In genomic region chr8:4676586-4676985, GRCm38 (mm10) we compare ENCODE assay signal across 8 mouse cellular contexts.
A peak's percentile ranks its signal among the peaks of the same experiment; 100 is the strongest.
DNase-seq lines count a peak whose midpoint lies in the region; ATAC-seq and TF ChIP-seq lines count a peak whose summit lies in the region.

No protein-coding gene starts in this region.

- no peaks in the 10 kb centered on the region for H3K36me3 ChIP-seq in lung, embryonic 14.5 days (ENCODE audit: insufficient read depth)
- no peaks in the 10 kb centered on the region; the same call in 1 of the 2 replicates for H3K36me3 ChIP-seq in embryonic facial prominence, embryonic 10.5 days (replicated peaks)
- H3K36me3 ChIP-seq in intestine, embryonic 14.5 days (ENCODE audit: control insufficient read depth, insufficient read depth, low read length) = no peaks in the 10 kb centered on the region
- no peaks in the 10 kb centered on the region for H3K36me3 ChIP-seq in midbrain, postnatal 0 days (ENCODE audit: insufficient read depth, low read length)

- no peak for ATAC-seq in CD4-positive, CD25-positive, alpha-beta regulatory T cell, adult 4 months
- no peak for ATAC-seq in lung, embryonic 14.5 days (ENCODE audit: insufficient read depth)
- ATAC-seq in intestine, embryonic 14.5 days (replicated peaks; ENCODE audit: low FRiP score, low TSS enrichment, low read depth) = no peak
- no peak for ATAC-seq in midbrain, postnatal 0 days (ENCODE audit: low FRiP score)
- ATAC-seq in monocyte, adult 5-6 weeks (replicated peaks; ENCODE audit: insufficient number of reproducible peaks, low FRiP score, low TSS enrichment, poor library complexity, severe bottlenecking) = no peak

- H3K4me2 ChIP-seq in lung, embryonic 14.5 days = peak overlapping the region; percentile 67
- peak overlapping the region; percentile 50 for H3K4me2 ChIP-seq in intestine, embryonic 14.5 days (ENCODE audit: low read length)
- peak overlapping the region; percentile 56 for H3K4me2 ChIP-seq in midbrain, postnatal 0 days (ENCODE audit: low read depth, low read length, poor library complexity, severe bottlenecking)

- peak overlapping the region; percentile 97 for H3K27ac ChIP-seq in lung, embryonic 14.5 days (ENCODE audit: low read depth)
- no peak overlapping the region; the same call in 1 of the 2 replicates for H3K27ac ChIP-seq in embryonic facial prominence, embryonic 10.5 days (replicated peaks)
- H3K27ac ChIP-seq in intestine, embryonic 14.5 days (ENCODE audit: low read depth) = peak overlapping the region; percentile 98; the same call in 1 of the 2 replicates
- H3K27ac ChIP-seq in midbrain, postnatal 0 days (ENCODE audit: low read depth, low read length) = peak overlapping the region; percentile 91

- no peak overlapping the region for H3K9ac ChIP-seq in lung, embryonic 14.5 days
- H3K9ac ChIP-seq in intestine, embryonic 14.5 days (ENCODE audit: low read length) = no peak overlapping the region
- 0 out of 2 replicates have a peak overlapping the region, but pooled peaks have one; percentile 64 for H3K9ac ChIP-seq in midbrain, postnatal 0 days (replicated peaks; ENCODE audit: low read length, poor library complexity, severe bottlenecking)

- H3K4me3 ChIP-seq in lung, embryonic 14.5 days (ENCODE audit: low read depth, low read length) = peak overlapping the region; percentile 64
- H3K4me3 ChIP-seq in embryonic facial prominence, embryonic 10.5 days = peak overlapping the region; percentile 74
- H3K4me3 ChIP-seq in intestine, embryonic 14.5 days (ENCODE audit: low read depth, low read length) = peak overlapping the region; percentile 66
- H3K4me3 ChIP-seq in midbrain, postnatal 0 days (ENCODE audit: low read depth, low read length) = peak overlapping the region; percentile 47

- 87% methylated on average over 7 of the region's 7 CpGs for WGBS in lung, embryonic 14.5 days
- WGBS in embryonic facial prominence, embryonic 10.5 days = 91% methylated on average over 7 of the region's 7 CpGs
- WGBS in intestine, embryonic 14.5 days = 88% methylated on average over 7 of the region's 7 CpGs
- 93% methylated on average over 7 of the region's 7 CpGs for WGBS in midbrain, postnatal 0 days

- H3K4me1 ChIP-seq in lung, embryonic 14.5 days (ENCODE audit: insufficient read depth) = no peaks in the 10 kb centered on the region
- H3K4me1 ChIP-seq in embryonic facial prominence, embryonic 10.5 days = peaks cover 3% of the 10 kb centered on the region; the same call in 1 of the 2 replicates
- no peaks in the 10 kb centered on the region for H3K4me1 ChIP-seq in intestine, embryonic 14.5 days (replicated peaks; ENCODE audit: control insufficient read depth, insufficient read depth, low read length)
- peaks cover 3% of the 10 kb centered on the region; the same call in 1 of the 2 replicates for H3K4me1 ChIP-seq in midbrain, postnatal 0 days (ENCODE audit: insufficient read depth, low read length)

- H3K27me3 ChIP-seq in lung, embryonic 14.5 days (ENCODE audit: insufficient read depth, low read length) = no peaks in the 10 kb centered on the region
- no peaks in the 10 kb centered on the region for H3K27me3 ChIP-seq in embryonic facial prominence, embryonic 10.5 days (replicated peaks; ENCODE audit: low read depth, poor library complexity, severe bottlenecking)
- H3K27me3 ChIP-seq in intestine, embryonic 14.5 days (replicated peaks; ENCODE audit: control insufficient read depth, insufficient read depth, low read length) = no peaks in the 10 kb centered on the region
- H3K27me3 ChIP-seq in midbrain, postnatal 0 days (ENCODE audit: insufficient read depth, low read length) = no peaks in the 10 kb centered on the region

- no peaks in the 10 kb centered on the region for H3K9me3 ChIP-seq in lung, embryonic 14.5 days (ENCODE audit: low read depth, low read length)
- peaks cover 24% of the 10 kb centered on the region; the same call in 1 of the 2 replicates for H3K9me3 ChIP-seq in embryonic facial prominence, embryonic 10.5 days
- H3K9me3 ChIP-seq in intestine, embryonic 14.5 days (ENCODE audit: control insufficient read depth, low read length) = peaks cover 3% of the 10 kb centered on the region; the same call in 1 of the 2 replicates
- H3K9me3 ChIP-seq in midbrain, postnatal 0 days (ENCODE audit: low read length) = 0 out of 2 replicates have a peak, but pooled peaks cover 4% of the 10 kb centered on the region

- peak; percentile 22 for DNase-seq in CD4-positive, CD25-positive, alpha-beta regulatory T cell, adult 2 months (ENCODE audit: low read depth, low spot score)
- DNase-seq in lung, embryonic 14.5 days = peak; percentile 1
- DNase-seq in lung, postnatal 25 days (ENCODE audit: low spot score) = no peak
- peak; percentile 12 for DNase-seq in embryonic facial prominence, embryonic 10.5 days (ENCODE audit: low spot score)
- DNase-seq in intestine, embryonic 14.5 days (ENCODE audit: low spot score) = no peak
- DNase-seq in midbrain, postnatal 0 days (ENCODE audit: low spot score) = peak; percentile 4

- TF ChIP-seq CTCF in lung, embryonic 14.5 days (IDR thresholded peaks at IDR 0.05; ENCODE audit: low read depth) = no peak
- no peak for TF ChIP-seq CTCF in midbrain, postnatal 0 days (IDR thresholded peaks at IDR 0.05)

Comparison
In these comparisons a context has a peak if more than half of its experiments do, and no peak if none do; other contexts are left out.
1. DNase-seq: peak in CD4-positive, CD25-positive, alpha-beta regulatory T cell, adult 2 months (single experiment), lung, embryonic 14.5 days (single experiment), embryonic facial prominence, embryonic 10.5 days (single experiment) and midbrain, postnatal 0 days (single experiment); none in lung, postnatal 25 days (single experiment) and intestine, embryonic 14.5 days (single experiment).
2. Peak in every context shown above with its lines, with median percentiles within 50 percentile points of each other: H3K4me2 ChIP-seq and H3K4me3 ChIP-seq.